Mouse (Mus musculus) left cerebral cortex, adult 2 months (tissue): ENCODE measurements at regions not wholly inside any gene's neighbourhood (a gene's known extent, or its start where the extent isn't known, plus 50 kb on each side); places are given as distances from the start of the nearest gene placed in this dataset.

ENCODE experiments used
- DNase-seq, 2 experiments: peaks; one replicate each; pipeline ENCODE4 v3.0.0; 2021 to 2022; ENCODE audit warnings: low spot score in 2 of 2, mixed read lengths in 1 of 2; ENCODE audit errors: extremely low spot score in 1 of 2
- H3K27ac ChIP-seq: fragments of 200-600 bp; 2 replicates; pipeline ENCODE4 v1.8.1; 2022
- H3K4me3 ChIP-seq: fragments of 200-600 bp; 2 replicates; pipeline ENCODE4 v1.8.1; 2022
- CTCF ChIP-seq: fragments of 200-600 bp; IDR thresholded peaks from 2 replicates; pipeline ENCODE4 v1.8.1; 2022; ENCODE audit warnings: antibody characterized with exemption, mild to moderate bottlenecking, moderate library complexity
- intact Hi-C: fragments of 180-260 bp; cut with DNase I; formaldehyde crosslinking; loops from one replicate; pipeline ENCODE4 v1.15.1; 2025

- intact Hi-C loops, result no loop called here
- H3K27ac ChIP-seq, result no peak overlapping the region
- DNase-seq, result no peak
- no peak for TF ChIP-seq CTCF
- no peak overlapping the region for H3K4me3 ChIP-seq
Observed at GRCm38 (mm10) chrX:77009336-77009735, 406.6 kb upstream of the Cldn34d start.

DNA sequence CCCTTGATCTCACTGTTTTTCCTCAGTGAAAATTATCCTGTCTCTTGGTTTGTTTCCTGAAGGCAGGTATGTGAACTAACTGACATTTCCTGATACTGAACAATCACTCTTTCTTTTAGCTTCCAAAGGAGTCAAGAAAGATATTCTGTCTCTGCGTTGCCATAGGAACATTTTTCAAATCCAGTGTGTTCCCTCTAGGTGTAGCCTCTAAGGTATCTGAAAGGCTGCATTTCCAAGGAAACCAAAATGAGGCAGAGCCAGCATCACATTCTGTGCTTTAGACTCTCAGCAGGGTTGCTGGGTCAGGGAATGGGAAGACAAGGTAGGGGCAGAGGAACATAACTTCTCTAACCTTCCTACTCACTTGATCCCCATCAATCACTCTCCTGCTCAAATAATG is 411.2 kb upstream of the Cldn34d start:
- no peak for DNase-seq
- TF ChIP-seq CTCF, result no peak
- no peak overlapping the region for H3K27ac ChIP-seq
- no peak overlapping the region for H3K4me3 ChIP-seq
- intact Hi-C loops, result no loop called here

GRCm38 (mm10) chrX:77050401-77051381 is 448.0 kb upstream of the Cldn34d start:
- intact Hi-C loops, result no loop called here

GRCm38 (mm10) chrX:77052036-77052435 is 449.3 kb upstream of the Cldn34d start:
- DNase-seq, result no peak
- H3K27ac ChIP-seq, result no peak overlapping the region
- intact Hi-C loops, result no loop called here
- TF ChIP-seq CTCF, result no peak
- H3K4me3 ChIP-seq, result no peak overlapping the region

More at GRCm38 (mm10) chrX:77050401-77051381, 448.0 kb upstream of the Cldn34d start:
- no peak overlapping the region for H3K4me3 ChIP-seq
- no peak for TF ChIP-seq CTCF
- H3K27ac ChIP-seq, result no peak overlapping the region
- DNase-seq, result peak in 1 of 2 experiments; percentile 8

DNA sequence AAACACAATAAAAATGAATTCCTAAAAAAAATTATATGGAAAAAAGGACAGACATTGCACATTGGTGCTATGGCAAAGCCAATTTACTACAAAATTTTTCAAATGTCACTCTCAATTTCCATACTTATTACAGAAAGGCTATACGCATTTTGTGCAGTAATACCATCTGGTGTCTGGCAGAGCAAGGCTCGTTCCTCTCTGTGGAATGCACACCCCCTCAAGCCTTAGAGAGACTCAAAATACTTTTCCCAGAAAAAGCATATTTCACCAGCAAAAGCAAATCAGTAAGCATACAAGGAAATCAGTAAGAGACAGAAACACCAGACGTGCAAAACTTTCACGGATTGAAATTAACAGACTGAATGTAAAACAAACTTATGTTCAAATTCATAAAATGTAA is 431.0 kb upstream of the Tbl1x start:
- H3K4me3 ChIP-seq, result no peak overlapping the region
- intact Hi-C loops, result no loop called here
- H3K27ac ChIP-seq, result no peak overlapping the region
- peak in 1 of 2 experiments; percentile 7 for DNase-seq
- TF ChIP-seq CTCF, result no peak

- intact Hi-C loops, result no loop called here
- no peak for DNase-seq
- TF ChIP-seq CTCF, result no peak
Observed at GRCm38 (mm10) chrX:77082716-77083115, 428.1 kb upstream of the Tbl1x start.

DNA sequence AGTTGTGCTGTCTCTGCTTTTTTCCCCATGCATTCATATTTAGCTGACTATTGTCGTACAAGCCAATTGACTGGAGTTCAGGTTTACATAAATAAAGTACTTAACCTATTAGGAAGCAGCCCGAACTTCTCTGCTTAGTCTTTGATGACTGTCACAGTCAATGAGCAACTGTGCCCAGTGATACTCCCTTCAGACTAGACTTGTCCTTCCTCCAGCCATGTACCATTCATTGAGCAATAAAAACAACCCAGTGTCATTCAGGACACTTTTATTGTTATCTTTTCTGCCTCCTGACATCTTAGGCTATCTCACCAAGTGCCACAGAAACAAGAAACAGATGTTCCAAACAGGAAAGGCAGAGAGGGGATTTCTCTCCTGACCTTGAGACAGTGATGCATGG is 389.1 kb upstream of the Tbl1x start:
- Histone ChIP-seq H3K4me3 (no peak overlapping the region), H3K27ac (no peak overlapping the region)
- no peak for TF ChIP-seq CTCF
- intact Hi-C loops, result no loop called here
- no peak for DNase-seq

More at GRCm38 (mm10) chrX:77082716-77083115, 428.1 kb upstream of the Tbl1x start:
- Histone ChIP-seq H3K4me3 (no peak overlapping the region), H3K27ac (no peak overlapping the region)
